Mouse (Mus musculus): ENCODE data around the gene Btbd17. TPM values are rescaled to one million over a fixed set of nuclear protein-coding genes. Genes with fewer than 3 reads are reported as not detected.

Gene Btbd17
- 10 to 100 TPM; 12.5 to 14.7 TPM for total RNA-seq (2021)

- intact Hi-C loops (cut with DNase I), result no loop called here
- DNase-seq, result peak; percentile 89
These were observed at the start of gene Btbd17 for GRCm38 (mm10) chr11:114795848-114796322. Btbd17 (minus strand) TSS chr11:114795945.

- DNase-seq, result no peak
- intact Hi-C loops (cut with DNase I), result no loop called here
These were observed 48.9 kb upstream of the Btbd17 start for GRCm38 (mm10) chr11:114844464-114845220.

GRCm38 (mm10) chr11:114843818-114844463 lies 48.2 kb upstream of the Btbd17 start:
- intact Hi-C loops (cut with DNase I), result no loop called here
- peak; percentile 31 for DNase-seq

GRCm38 (mm10) chr11:114833166-114833565 lies 37.4 kb upstream of the Btbd17 start:
- DNase-seq, result no peak
- intact Hi-C loops (cut with DNase I), result no loop called here

- DNase-seq, result no peak
- intact Hi-C loops (cut with DNase I), result no loop called here
These were observed 34.7 kb upstream of the Btbd17 start for GRCm38 (mm10) chr11:114830433-114830773.

- intact Hi-C loops (cut with DNase I), result no loop called here
- peak; percentile 59 for DNase-seq
These were observed 34.0 kb upstream of the Btbd17 start for GRCm38 (mm10) chr11:114829499-114830432.

GRCm38 (mm10) chr11:114826686-114827085 lies 30.9 kb upstream of the Btbd17 start:
- DNase-seq, result no peak
- intact Hi-C loops (cut with DNase I), result no loop called here

- DNase-seq, result no peak
- intact Hi-C loops (cut with DNase I), result no loop called here
These were observed 27.5 kb upstream of the Btbd17 start for GRCm38 (mm10) chr11:114823199-114823725.

GRCm38 (mm10) chr11:114822727-114823126 lies 27.0 kb upstream of the Btbd17 start:
- DNase-seq, result peak; percentile 85
- intact Hi-C loops (cut with DNase I), result no loop called here

GRCm38 (mm10) chr11:114821325-114821724 lies 25.6 kb upstream of the Btbd17 start:
- DNase-seq, result no peak
- intact Hi-C loops (cut with DNase I), result no loop called here

GRCm38 (mm10) chr11:114820444-114820843 lies 24.7 kb upstream of the Btbd17 start:
- no peak for DNase-seq
- intact Hi-C loops (cut with DNase I), result no loop called here

GRCm38 (mm10) chr11:114819110-114819509 lies 23.4 kb upstream of the Btbd17 start:
- no peak for DNase-seq
- intact Hi-C loops (cut with DNase I), result loop anchor here (10.0 kb wide), 1 partner anchor 56 kb away; no protein-coding TSS in a partner anchor

GRCm38 (mm10) chr11:114818185-114818584 lies 22.4 kb upstream of the Btbd17 start:
- intact Hi-C loops (cut with DNase I), result loop anchor here (10.0 kb wide), 1 partner anchor 57 kb away; no protein-coding TSS in a partner anchor
- no peak for DNase-seq

GRCm38 (mm10) chr11:114816934-114817333 lies 21.2 kb upstream of the Btbd17 start:
- DNase-seq, result no peak
- intact Hi-C loops (cut with DNase I), result loop anchor here (10.0 kb wide), 1 partner anchor 58 kb away; no protein-coding TSS in a partner anchor

GRCm38 (mm10) chr11:114814873-114815592 lies 19.3 kb upstream of the Btbd17 start:
- peak; percentile 71 for DNase-seq
- intact Hi-C loops (cut with DNase I), result loop anchor here (5.0 to 10.0 kb wide), 2 partner anchors 60 to 97 kb away; no protein-coding TSS in a partner anchor

GRCm38 (mm10) chr11:114812731-114813240 lies 17.0 kb upstream of the Btbd17 start:
- DNase-seq, result peak; percentile 97
- intact Hi-C loops (cut with DNase I), result loop anchor here (5.0 to 10.0 kb wide), 2 partner anchors 62 to 100 kb away; no protein-coding TSS in a partner anchor

GRCm38 (mm10) chr11:114810344-114810743 lies 14.6 kb upstream of the Btbd17 start:
- no peak for DNase-seq
- intact Hi-C loops (cut with DNase I), result loop anchor here (5.0 to 10.0 kb wide), 2 partner anchors 64 to 102 kb away; no protein-coding TSS in a partner anchor

- intact Hi-C loops (cut with DNase I), result no loop called here
These were observed 13.6 kb upstream of the Btbd17 start for GRCm38 (mm10) chr11:114809371-114809770.

GRCm38 (mm10) chr11:114807686-114808427 lies 12.1 kb upstream of the Btbd17 start:
- intact Hi-C loops (cut with DNase I), result no loop called here
- DNase-seq, result peak; percentile 64

More at GRCm38 (mm10) chr11:114809371-114809770, 13.6 kb upstream of the Btbd17 start:
- DNase-seq, result no peak
